Mouse (Mus musculus): ENCODE measurements around the gene Mymk.

Gene Mymk

DNA sequence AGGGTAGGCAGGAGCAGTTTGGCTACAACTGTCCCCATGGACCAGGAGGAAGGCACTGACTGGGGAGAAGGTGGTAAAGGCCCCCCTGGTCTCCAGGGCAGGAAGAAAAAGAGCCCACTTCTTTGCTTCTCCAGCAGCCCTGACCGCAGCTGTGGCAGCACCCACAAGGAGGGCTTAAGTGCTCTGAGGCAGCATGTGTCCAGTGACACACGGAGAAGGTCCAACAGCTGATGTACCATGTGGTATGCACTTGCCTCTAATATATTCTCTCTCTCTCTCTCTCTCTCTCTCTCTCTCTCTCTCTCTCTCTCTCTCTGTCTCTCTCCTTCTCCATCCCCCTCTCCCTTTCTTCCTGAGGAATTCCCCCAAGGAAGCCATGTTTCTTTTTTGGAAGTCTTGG lies at the start of gene Mymk:
Gene Mymk, minus strand, starts transcription at position 202 of the 400 bp plus-strand sequence.
- DNase-seq = no peak

DNA sequence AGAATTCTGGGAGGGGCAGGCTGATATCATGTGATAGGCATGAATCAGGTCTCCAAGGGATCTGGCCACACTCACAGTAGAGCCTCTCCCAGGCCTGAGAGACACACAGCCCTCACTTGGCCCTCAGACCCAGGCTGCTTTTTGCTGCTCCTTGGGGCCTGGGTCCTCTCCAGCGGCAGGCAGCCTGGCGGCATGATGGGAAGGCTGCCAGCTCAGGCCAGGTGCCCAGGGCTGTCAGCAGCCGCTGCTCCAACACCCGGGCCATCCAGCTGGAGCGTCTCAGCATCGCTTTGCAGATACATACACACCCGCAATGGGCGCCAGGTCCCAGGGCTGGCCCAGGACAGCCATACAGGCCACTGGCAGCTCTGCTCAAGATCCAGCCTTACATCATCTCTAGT lies 48.3 kb upstream of the Mymk start:
- DNase-seq = no peak

DNA sequence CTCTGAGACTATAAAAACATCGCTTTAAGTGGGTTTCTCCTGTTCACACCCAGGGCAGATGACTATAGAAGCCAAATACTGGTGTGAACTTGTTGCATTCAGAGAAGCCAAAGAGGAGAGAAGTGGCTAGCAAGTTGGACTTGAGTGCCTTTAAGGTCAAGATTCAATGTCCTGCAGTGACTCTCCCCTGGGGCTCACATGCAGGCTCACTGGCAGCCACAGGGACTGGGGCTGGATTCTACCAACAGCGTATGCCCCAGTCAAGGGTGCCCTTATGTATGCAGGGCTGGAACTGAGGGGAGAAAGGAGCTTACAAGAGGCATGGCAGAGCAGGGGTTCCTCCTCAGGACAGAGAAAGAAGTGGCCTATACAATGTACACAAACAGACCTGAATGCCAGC lies 47.8 kb upstream of the Mymk start:
- no peak for DNase-seq

DNA sequence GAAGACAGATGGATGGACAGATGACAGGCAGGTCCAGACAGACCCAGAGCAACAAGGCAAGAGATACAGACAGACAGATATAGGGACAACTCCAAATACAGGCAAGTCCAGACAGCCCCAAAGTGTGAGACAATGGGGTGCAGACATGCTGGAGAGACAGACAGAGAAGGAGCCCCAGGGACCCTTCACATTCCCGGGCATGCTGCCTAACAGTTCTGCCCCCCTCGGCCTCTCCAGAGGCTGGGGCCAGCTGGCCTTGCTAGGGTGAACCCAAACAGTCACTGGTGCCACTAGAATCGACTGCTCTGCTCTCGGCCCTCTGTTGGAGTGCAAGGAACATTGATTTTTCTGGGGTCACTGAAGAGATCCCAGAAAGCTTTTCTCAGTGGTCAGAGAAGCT lies 46.5 kb upstream of the Mymk start:
- DNase-seq = no peak

DNA sequence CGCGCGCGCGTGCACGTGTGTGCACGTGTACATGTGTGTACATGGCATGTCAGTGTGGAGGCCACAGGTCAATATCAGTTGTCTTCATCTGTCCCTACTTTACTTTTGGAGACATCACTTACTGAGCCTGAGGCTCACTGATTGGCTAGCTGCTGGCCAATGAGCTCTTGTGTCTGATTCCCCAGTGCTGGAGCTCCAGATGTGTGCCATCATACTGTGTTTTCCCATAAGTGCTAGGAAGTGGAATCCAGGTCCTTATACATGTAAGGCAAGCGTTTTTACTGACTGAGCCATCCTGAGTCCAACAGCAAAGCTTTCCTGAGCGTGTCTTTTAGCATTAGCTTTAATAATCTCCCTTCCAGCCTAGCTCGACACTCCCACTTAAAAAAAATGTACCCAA lies 42.2 kb upstream of the Mymk start:
- no peak for DNase-seq

DNA sequence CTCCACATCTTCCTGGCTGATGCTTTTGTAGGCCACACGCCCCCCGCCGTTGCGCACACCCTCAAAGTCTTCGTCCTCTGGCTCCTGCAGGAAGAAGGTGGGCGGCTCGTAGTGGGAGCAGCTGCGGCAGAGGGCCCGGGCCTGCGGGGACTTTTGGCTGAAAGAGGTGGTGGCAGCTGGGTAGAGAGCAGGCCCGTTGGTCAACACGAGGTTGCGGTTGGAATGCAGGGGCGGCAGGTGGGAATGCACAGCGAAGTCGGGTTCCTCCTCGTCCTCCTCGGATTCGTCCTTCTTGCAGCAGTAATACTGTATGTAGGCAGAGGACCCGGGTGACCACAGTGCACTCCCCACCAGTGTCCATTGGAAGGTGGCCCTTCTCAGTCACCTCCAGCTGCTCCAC lies 40.6 kb upstream of the Mymk start:
- no peak for DNase-seq

DNA sequence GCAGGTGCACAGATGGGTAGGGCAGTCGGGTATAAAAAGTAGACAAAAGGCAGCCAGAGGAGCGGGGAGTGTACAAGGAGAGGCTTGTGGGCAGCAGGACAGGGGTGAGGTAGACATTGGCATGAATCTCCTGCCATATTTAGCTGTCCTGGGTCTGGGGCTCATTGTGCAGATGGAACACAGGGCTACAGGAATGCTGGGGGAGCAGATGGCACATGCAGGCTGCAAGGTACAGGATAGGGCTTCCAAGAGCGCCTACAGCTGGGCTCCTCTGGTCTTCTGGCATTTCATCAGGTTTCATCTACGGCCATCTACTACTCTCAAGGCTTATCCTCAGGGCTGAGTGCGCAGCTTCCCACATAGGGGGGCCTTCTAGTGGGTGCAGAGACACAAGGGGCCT lies 37.1 kb upstream of the Mymk start:
- DNase-seq = peak; percentile 55

DNA sequence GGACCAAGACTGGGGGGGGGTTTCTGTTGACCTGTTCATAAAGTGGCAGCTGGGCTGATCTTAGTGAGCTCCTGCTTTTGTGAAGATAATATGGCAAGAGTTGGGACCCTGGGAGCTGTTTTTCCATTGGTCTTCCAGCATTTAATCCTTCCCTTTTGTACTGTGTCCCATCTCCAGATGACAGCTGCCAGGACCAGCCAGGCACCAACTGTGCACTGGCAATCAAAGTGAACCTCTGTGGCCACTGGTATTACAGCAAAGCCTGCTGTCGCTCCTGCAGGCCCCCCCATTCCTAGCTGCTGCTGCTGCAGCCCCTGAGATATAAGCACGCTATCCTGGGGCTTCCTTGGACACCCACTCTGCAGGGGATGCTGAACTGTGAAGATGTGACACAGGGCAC lies 36.2 kb upstream of the Mymk start:
- DNase-seq = no peak

DNA sequence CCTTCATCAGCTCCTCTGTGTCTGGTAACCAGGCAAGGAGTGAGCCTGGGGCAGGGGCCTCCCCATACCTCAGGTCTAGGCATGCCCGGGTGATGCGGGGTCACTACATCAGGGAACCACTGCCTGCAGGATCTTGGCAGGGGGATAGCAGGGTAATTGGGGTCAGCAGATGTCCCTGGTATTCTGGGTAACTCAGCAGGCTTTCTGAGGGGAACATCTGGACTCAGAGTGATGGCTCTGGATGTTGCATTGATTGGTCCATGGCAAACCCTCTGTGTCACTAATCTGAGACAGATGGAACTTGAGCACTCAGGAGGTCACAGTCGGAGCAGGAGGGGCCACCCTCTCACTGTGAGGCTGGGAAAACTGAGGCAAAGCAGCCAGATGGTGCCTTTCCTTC lies 34.8 kb upstream of the Mymk start:
- no peak for DNase-seq

DNA sequence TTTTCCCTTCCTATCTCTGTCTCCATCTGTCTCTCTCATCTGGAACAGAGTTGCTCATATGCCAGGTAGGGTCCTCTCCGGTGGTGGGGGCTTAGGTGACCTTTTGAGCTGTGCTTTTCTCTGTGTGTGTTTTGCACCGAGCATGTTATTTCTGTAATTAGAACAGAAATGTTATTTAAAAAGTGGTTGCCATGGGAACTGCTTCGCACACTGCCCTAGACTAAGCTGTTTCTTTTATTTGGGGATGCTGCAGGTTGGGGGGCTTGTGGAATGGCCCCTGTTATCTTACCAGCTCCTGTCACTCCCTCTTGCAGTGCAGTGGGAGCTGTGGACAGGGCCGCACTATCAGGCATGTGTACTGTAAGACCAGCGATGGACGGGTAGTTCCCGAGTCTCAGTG lies 31.6 kb upstream of the Mymk start:
- no peak for DNase-seq

DNA sequence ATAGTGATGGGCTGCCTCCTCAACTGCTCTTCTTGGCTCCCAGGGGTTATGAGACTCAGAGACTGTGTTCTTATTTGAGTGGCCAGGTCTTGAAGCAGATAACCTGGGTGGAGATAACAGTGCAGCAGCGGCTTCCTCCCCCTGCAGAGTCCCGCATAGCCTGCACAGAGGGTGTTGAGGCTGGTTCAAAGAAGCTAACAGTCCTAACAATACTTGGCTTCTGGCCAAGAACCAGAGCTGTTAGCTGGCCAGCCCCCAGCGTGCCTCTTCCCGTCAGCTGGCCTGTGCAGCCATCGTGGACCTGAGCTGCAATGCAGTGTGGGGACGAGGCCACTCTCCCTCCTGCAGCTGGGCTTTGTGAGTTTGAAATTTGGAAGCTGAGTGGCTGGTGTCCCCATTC lies 25.8 kb upstream of the Mymk start:
- no peak for DNase-seq

DNA sequence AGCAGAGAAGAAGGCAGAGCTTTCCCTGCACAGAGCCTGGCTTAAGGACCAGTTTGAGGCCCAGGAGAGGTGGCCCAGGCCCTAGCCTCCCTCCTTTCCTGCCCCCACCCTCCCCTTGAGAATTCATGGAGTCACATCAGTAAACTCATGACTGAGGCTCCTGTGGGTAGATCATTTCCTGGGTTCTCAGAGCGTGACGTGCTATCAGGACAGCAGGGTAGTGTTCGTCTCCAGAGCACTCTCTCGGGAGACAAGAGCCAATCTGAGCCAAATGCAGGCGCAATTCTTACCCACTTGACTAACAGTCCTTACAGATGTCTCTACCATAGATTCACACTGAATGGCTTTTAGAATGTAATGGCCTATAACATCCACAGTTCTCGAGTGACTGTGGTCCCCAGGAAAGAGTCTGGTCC lies 25.3 kb upstream of the Mymk start:
- DNase-seq = no peak

DNA sequence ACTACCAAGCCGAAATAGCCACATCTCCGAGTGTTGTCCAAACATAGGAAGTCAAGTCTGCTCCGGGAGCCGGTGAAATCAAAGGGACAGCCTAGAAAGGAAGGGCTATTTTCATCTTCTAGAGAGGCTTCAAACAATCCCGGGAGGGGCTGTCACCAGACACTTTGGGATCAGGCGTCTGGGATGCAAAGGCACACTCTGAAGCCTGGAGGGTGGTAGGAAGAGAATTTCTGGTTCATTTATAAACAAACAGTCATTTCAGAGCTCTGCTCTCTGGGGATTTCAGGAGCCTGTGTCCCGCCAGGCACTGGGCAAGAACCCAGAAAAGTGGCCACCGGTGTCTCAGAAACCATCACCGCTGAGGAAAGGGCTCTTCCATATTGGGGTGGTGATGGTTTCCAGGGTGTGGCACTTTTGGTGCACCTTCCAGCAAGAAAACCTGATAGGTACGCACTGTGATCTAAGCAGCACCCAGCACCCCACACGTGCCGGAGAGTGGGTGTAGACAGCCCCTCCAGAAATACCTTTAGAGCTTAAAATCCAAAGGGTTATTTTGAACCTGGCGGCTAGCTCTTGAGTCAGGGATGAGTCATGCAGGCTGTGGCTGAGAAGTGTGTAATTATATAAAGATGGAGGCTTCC lies 24.5 kb upstream of the Mymk start:
- no peak for DNase-seq

DNA sequence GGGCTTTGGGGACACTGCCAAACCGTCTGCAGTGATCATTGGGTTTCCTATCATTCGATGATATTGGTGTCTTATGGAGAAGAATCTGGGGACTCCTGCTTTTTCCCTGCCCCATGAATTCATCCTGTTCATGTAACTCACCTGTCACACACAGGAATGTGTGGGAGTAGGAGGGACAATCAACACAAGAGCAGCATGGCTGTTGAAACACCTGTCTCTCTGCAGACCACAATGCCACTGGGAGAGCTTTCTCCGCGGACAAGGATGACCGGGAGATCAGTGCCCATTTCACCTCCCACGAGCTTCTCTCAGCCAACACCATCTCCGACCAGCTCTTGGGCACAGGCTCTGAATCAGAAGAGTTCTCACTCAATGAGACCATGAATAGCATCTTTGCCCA lies 23.2 kb upstream of the Mymk start:
- DNase-seq = no peak

DNA sequence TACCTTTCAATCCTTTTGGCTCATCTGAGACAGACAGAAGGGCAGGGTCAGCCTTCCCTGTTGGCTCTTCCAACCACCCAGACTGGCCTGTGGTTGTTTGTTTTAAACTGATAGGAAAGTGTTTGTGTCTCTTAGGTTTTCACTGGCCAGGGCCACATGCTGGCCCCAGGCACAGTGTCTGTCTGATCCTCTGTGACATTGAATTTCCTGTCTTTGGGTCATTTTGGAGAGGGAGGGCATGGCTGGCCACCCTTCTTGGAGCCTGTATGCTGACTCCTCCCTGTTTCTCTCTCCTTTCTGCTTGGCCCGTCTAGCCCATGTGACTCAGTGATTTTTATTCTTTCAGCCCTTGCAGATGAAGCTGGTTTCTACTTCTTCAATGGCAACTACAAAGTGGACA lies 17.3 kb upstream of the Mymk start:
- no peak for DNase-seq

DNA sequence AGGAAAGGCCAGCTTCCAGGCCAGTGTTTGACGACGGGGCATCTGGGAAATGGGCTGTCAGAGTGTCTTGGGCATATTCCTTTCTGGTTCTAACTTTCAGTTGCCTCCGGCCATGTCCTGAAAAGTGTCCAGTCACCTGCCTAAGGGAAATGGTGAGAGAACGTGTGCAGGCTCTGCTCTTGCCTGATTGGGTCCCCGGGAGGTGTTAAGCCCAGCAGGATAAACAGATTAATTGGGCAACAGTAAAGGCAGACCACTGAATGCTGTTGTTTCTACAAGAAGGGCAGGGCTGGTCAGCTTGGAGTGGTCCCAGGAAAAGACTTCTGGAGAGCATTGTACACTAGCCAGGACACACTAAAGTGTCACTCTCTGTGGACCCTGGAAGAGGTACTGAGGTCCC lies 16.7 kb upstream of the Mymk start:
- DNase-seq = no peak

DNA sequence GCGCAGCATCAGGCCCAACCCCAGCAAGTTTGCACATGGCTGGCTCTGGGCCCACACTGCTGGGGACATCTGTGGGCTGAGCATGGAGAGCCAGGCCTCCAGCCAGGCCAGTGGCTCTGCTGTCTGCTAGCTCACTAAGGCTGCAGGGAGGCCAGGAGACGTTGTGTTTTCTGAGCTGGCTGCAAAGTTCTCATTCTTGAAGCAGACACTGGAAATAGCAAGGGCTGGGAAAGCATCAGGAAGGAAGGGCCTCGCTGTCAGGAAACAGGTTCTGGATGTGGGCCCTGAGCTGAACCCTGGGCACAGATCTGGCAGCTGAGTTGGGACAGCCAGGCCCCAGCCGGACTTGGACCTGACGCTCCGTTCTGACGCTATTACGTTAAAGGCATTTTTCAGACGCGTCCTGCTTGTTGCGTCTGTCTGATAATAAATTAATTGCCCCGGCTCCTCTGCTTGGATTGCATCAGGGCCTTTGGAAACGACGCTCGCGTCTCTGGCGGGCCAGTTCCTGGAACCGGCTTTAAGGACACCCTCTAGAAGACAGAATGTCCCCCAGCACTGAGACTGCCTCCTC lies 16.2 kb upstream of the Mymk start:
- no peak for DNase-seq

DNA sequence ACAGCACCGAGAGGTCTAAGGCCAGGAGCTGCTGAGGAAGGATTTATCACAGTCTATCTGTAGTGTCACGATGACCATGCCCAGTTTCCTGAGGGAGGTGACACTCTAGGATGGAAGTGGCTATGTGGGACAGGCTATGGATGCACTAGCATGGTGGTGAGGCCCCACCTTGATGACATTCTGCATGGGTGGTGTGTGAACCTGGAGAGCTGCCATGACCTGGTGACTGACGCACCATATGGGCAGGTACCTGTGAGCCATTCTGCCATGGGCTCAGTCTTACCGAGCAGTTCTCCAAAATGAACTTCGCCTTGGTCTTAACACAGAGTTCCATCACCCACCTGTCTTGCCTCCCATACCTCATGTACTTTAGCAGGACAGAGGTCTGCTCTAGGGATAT lies 15.6 kb upstream of the Mymk start:
- DNase-seq = no peak

DNA sequence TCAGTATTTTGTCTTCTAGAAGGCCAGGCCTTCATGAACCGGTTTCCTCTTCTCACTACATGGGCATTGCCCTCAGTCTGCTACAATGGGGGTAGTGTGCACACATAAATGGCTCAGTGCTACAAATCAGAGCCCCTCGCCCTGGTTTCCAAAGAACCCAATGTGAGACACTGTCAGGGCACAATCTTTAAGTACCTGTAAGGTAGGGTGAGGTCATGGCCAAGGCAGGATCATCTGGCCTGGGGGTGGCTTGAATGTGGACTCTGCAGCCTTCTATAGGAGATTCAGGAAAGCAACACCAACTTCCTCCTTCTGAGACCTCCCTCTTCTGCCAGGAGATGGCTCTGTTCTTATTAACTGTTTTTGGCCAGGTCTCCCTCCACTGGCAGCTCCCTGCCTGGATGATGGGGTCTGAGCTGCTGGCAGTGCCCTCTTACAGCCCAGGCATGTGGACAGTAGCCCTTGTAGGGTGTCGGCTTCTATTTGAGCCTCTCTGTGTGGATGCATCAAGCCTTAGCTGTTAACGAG lies 14.6 kb upstream of the Mymk start:
- DNase-seq = no peak

DNA sequence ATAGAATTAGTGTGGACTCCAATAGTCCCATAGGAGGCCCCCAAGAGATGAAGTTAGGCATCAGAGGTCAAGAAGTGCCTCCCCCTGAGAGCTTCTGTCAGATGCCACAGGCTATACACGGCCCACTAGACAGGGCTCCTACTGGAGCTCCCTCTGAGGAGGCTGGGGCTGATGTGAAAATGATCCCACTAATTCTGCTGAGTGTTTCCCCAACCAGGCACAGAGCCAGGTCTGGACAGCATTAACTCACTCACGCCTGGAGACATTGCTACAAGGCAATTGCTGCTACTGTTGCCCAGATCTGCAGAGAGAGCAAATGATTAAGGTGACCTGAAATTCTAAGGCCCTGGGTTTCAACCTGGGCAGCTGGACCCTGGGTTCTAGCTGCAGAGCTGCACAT lies 13.8 kb upstream of the Mymk start:
- DNase-seq = no peak

DNA sequence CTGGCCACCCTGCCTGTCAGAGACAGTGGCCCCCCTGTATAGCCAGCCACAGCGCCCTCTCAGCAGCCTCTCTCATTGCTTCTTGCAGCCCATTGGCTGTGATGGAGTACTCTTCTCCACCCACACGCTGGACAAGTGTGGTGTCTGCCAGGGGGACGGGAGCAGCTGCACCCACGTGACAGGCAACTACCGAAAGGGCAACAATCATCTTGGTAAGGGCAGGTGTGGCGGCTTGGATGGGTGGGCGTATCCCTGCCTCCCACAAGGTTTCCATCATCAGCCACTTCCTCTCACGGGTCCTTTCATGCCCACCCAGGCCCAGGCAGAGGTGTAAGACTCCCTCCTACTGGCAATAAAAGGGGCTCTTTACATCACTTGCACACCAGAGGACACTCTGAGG lies 13.0 kb upstream of the Mymk start:
- DNase-seq = no peak

DNA sequence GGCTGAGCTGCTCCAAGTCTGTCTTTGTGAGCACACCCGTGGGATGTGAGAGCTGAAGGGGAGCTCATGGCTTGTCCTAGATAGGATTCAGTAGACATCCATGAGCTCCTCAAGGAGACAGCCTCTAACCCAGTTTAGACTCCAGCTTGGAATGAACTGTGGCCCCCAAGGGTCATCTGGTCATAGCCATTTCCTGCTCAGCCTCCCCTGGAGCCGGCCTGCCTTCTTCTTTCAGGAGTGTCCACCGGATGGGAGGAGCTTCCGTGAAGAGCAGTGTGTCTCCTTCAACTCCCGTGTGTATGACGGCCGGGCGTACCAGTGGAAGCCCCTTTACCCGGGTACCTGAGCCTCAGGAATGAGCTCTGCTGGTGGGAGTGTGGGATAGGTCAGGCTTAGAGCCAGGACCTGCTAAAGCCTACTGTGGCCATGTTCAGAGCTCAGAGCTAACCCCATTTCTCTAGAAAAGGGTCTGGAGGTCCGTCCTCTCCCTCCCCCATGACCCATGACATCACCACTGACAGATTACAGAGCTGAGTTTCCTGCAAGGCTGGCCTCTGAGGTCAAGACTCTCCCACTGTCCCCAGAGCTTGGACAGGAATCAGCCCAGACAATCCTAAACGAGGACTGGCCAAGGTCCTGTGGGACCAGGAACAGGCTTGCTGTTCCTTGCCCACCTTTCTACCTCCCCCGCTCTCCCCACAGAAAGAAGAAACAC lies 11.9 kb upstream of the Mymk start:
- DNase-seq = no peak

DNA sequence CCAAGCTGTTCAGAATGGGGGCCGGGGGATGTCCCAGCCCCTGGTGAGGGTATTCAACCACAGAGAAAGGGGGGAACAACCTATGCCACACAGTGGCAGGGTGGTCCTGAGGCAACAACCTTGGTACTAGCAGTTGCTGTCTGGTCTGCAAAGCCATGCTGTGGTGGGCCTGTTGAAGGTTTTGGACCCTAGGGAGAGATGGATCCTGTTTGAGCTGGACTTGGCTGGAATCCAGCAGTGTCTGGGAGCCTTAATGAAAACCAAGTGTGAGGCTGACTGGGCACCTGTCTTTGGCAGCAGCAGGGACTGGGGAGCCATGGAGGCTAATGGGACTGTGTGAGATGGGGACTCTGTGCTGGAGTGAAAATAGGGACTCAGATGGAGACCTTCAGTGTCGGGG lies 7.7 kb upstream of the Mymk start:
- no peak for DNase-seq

DNA sequence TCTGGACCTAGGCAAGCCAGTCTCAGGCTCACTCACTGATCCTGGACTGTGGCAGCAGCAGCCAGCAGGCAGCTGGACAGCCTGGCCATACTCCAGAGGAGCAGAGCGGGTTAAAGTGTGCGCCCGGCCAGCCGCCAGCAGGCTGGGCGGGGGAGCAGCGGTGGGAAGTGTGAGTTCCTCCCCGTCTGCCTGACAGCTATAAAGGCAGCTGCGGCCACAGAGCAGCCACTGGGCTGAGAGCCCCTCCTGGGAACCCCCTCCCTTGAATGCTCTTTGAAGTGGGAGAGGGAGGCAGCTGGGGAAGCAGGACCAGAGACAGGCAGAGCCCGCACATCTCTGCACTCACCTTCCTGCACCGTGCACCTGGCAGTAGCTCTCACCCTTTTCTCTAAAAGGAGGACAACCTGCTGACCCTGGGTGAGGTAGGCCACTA lies 7.2 kb upstream of the Mymk start, which contains the start of gene Adamtsl2:
Gene Adamtsl2, plus strand, starts transcription at position 228 of the 433 bp plus-strand sequence.
- DNase-seq = no peak
